Mouse (Mus musculus) lung, postnatal 25 days (tissue): Measurements from ENCODE around the gene Zfand2b.

ENCODE experiments used
- DNase-seq: peaks from one replicate; pipeline ENCODE4 v3.0.0; 2022; ENCODE audit warnings: low spot score

Gene Zfand2b

DNA sequence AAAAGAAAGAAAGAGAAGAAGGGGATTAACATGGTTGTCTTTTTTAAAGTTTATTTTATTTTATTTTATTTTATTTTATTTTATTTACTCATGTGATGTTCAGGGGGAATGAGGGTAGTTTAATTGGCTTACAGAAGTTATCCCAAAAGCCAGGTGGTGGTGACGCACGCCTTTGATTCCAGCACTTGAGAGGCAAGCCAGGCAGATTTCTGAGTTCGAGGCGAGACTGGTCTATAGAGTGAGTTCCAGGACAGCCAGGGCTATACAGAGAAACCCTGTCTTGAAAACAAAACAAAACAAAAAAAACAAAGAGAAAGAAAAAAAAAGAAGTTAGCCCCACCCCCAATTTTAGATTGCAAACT, 8.2 kb upstream of the Zfand2b start:
- DNase-seq: no peak

DNA sequence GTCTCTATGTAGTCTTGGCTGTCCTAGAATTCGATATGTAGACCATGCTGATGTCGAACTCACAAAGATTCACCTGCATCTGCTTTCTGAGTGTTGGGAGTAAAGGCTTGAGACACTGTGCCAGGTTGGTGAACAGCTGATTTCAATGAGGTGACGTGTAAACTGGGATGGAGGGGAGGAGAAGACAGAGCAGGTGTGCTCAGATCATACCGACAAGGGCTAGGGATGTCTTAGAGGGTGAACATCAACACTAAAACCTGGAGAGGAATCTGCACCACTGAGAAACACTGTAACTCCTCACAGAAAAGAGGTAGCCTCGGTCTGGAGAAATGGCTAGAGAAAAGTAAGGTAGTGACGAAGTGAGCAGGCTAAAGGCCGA, 364 bp upstream of the Zfand2b start:
- no peak for DNase-seq

DNA sequence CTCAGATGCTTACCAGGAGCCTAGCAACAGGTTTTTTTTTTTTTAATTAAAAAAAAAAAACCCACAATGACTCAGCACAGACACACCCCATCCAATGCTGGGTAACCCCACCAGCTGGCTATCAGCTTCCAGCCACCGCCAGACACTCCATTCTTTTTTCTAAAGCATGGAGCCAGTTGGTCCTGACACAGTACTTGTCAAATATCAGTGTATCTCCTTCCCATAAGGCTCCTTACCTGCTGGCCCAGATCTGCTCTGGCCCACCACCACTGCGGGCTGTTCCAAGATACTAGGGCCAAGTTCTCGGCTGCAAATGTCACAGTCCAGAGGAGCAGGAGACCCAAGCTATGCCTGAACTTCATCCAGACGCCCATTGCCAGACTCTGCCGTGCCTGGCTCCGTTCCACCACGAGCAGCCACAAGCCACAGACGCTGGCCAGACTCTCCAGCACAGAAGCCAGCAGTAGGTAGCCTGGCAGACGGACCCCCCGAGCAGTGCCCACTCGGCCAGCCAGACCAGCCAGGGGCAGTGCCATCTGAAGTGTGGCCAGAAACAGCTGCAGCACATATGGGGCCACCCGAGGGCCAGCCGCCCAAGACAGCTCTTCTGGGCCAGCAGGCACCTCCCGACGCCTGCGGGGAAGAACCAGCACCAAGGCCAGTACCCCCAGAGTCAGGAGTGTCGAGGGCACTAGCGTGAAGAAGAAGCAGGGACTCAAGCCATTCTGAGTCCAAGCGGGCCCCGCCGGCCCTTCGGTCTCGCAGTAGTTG, 11.1 kb downstream of the Zfand2b start:
- DNase-seq: no peak

- peak; percentile 90 for DNase-seq
These were observed 11.7 kb downstream of the Zfand2b start, which contains the start of gene Abcb6 for GRCm38 (mm10) chr1:75180105-75180590. Gene Abcb6, minus strand, starts transcription at chr1:75180392.

DNA sequence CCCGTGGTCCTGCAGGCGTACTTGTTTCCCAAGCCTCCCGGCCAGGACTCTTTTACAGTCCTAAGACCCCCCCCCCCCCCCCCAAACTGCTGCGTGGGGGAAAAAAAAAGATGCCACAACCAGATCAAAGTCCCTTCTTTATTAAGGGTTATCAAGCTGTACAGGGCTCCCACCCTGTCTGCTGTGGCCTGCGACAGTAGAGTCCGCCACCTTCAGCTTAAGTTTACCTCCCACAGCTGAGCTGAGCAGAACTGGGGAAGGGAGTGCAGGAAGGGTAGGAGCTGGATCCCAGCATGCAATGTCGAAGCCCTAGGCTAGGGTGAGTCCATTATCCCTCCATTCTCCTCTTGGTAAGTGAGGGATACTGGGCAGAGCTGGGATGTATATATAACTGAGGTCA, 12.3 kb downstream of the Zfand2b start:
- DNase-seq: no peak

DNA sequence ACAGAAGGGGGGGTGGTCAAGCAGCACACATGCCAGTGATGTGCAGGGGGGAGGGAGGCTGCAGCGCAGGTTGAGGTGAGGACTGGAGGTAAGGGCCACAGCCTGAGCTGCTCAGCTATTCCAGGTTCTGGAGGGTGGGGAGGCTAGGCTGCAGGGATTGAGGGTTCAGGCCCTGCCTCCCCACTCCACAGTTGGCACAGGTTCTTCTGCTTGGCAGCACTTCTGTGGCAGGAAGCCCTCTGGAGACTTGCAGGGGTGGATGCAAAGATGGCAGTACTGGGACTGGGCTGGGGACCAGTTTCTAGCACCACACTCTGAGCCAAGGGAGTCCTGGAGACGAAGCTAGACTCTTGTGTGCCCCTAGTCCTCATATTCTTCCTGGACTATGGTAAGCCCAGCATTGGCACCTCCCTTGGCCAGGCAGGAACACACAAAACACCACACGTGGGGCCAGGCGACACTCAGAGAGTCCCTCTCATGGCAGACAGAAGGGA, 13.0 kb downstream of the Zfand2b start:
- no peak for DNase-seq

GRCm38 (mm10) chr1:75182160-75182559, 13.7 kb downstream of the Zfand2b start:
- DNase-seq: no peak

DNA sequence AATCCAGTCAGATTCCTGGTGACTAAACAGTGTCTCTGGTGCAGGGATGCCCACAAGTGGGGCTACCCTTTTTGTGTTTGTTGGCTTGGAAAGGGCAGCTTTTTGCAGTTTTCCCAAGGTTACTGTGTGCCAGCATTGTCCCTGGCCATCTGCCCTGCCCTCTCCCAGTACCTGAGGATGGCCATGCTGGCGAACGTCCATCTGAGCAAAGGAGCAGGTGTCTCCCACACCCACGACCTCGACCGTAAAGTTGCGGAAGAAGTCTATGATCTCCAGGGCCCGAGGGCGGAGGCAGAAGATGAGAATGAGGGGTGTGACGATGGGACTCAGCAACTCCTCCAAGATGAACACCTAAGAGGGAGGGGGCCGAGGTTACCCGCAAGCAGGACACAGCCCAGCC, 17.0 kb downstream of the Zfand2b start:
- no peak for DNase-seq

GRCm38 (mm10) chr1:75187126-75187525, 18.7 kb downstream of the Zfand2b start:
- no peak for DNase-seq

GRCm38 (mm10) chr1:75187914-75188483, 19.6 kb downstream of the Zfand2b start:
- DNase-seq: peak; percentile 48

DNA sequence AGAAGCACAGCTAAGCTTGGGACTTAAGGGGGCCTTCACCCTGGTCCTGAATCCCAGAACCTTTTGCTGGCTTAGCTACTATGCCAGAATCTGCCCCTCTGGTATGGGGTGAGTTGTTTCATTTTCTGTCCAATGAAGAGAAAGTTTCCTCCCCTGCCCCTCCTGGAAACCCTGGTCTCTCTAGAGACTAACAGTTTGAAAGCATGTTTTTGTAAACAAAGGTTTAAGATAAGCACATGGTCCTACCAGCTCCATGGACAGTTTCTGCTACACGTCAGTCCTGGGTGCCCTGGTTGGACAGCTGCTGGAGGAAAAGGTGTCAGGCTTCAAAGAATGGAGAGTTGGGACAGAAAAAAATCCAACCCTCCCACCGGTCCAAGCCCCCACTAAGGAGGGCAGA, 22.1 kb downstream of the Zfand2b start:
- DNase-seq: no peak

DNA sequence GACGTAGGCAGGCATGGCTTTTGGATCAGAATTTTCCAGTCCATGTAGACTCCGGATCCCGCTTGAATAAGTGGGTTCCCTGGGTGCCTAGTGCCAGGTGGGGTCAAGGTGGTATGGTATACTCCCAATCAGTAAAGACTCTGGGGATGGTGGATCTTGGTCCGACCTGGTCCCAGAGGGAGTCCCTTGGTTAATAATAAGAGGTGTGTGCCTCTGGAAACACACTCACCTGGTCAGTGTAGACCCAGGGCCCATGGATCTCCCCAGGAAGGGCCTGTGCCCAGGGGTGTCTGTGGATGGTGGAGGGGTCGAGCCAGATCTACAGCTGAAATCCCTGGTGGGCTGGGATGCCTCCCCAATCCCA, 22.8 kb downstream of the Zfand2b start:
- no peak for DNase-seq

GRCm38 (mm10) chr1:75191622-75192402, 23.4 kb downstream of the Zfand2b start, which contains the start of the genes Ankzf1 and Atg9a:
Gene Ankzf1, plus strand, starts transcription at chr1:75192151.
Gene Atg9a, minus strand, starts transcription at chr1:75192196.
- peak; percentile 99 for DNase-seq

DNA sequence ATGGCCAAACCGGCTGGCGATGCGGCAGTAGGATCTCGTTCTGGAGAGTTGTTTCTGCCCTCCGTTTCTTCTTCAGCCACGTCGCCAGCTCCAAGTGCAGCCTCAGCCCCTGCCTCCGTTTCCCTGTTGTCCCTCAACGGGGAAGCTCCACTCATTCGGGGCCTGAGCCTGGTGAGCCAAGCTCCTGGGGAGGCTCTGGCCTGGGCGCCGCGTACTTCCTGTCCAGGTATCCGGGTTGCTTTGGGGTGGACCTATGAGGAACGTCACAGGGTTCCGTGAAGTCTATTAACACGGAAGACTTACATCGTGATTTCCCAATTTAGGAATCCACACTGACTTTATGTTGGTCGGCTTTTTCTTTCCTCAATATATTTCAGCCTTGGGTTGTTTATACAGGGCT, 24.0 kb downstream of the Zfand2b start:
- peak; percentile 57 for DNase-seq

GRCm38 (mm10) chr1:75201236-75201635, 32.8 kb downstream of the Zfand2b start:
- DNase-seq: no peak

DNA sequence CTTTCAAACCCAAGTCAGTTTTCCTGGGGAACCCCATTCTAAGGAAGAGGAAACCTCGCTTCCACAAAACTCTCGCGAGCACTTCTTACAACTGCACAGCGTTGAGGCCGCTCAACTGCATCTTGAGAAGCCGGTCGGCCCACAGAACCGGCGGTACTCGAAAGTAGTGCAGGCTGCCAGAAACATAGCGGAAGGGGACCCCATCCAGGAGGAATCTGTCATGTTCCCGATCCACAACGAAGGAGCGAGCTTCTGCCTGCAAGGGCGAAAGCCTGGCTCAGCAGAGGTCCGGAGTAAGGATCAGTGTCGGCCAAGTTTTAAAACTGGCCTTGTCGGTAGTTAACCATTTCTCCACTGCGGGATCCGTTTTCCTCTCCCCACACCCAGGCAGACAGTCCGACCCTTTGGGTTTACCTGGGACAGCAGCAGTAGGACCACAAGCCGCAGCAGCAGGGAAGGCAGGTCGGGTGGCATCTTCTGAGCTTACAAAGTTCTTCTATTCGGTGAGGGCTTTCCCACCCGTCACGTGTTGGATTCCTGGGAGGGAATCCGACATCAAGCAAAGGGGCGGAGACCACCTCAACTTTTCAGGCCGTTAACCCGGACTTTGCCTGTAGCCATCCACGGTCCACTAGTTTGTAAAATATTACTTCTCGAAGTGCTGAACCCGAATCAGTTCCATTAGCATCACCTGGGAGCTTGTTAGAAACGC, 40.7 kb downstream of the Zfand2b start:
- DNase-seq: peak; percentile 46

DNA sequence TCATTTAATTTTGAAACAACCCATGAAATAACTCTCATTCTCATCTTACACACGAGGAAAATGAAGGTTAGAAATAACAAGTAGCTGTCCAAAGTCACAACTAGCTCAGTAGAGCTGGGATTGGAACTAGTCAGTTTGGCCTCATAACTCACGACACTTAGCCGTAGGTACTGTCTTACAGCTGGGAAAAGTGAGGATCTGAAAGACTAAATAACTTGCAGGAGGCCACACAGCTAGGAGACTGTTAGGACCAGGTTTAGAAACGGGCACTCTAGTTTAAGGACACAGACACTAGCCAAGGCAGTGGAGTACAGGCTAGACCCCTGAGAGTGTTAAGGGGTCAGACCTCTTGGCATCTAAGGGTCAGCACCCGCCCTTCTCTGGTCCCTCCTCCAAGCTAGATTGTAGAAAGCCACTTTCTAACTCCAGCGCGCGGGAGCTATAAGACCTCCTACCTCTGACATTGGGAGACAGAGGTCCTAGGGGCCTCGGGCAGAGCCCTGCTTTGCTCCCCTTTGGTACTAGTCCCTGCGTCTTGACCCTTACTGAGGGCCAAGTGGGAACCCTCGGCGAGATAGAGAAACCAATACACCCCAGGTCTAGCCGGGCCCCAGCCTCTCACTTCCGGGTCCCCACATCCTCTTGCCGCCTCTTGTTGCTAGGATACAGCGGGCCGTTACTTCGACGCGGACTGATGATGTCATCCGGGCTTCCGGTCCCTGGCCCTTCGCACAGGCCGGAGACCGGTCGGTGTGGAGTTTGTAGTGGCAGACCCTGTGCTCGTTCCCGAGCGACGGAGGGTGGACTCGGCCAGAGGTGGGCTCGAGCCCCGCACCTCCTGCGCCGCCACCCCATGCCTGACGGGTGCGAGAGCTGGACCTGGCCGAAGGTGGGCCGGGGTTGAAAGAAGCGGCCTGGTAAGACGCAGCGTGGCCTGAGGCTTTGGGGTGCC, 42.0 kb downstream of the Zfand2b start, which contains the start of the genes Glb1l and Stk16:
Glb1l (minus strand) TSS at position 678 of the 952 bp plus-strand sequence.
Stk16 (plus strand) TSS at position 703 of the 952 bp plus-strand sequence.
- DNase-seq: peak; percentile 97

- no peak for DNase-seq
These were observed 42.8 kb downstream of the Zfand2b start for GRCm38 (mm10) chr1:75211141-75211708.

DNA sequence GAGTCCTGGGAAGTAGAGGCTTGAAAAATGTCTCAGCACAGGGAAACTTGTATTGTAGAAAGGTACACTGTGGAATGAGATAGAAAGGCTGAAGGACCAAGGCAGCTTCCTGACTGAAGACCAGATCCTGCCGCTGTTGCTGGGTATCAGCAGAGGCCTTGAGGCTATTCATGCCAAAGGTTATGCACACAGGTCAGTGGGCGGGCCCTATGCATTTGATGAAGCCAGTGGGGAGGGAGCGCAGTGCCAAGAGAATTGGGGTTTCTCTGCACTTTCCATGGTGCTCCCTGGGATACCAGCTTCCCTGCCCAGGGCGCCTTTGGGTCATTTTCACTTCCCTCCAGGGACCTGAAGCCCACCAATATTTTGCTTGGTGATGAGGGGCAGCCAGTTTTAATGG, 44.1 kb downstream of the Zfand2b start:
- no peak for DNase-seq

- DNase-seq: peak; percentile 37
These were observed 44.6 kb downstream of the Zfand2b start for GRCm38 (mm10) chr1:75213096-75213495.
